Mouse (Mus musculus): ENCODE results near the gene Dlx2. TPM values are rescaled to one million over a fixed set of nuclear protein-coding genes. Genes with fewer than 3 reads are reported as not detected.

The Dlx2 gene
- total and polyA plus RNA-seq, 3 experiments, result not detected

DNA sequence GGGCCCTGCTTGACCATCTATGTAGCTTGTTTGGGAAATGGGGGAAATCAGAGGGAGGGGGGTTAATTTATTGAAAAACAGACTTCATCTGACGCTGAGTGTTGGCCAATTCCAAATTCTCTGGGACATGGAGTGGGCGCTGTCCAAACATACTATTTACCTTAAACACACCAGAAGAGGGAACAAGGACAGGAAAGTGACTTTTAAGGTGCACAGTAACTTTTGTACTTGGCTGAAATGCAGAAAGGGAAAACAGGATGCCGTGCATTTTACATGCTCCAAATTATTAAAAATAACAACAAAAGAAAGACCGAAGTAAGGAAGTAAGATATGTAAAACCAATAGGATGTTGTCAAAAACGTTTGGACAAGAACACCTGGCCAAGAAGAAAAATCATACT is 13.5 kb downstream of the Dlx2 start:
- Histone ChIP-seq H3K36me3 (replicated peaks) (peaks cover 9% of the 10 kb centered on the region), H3K4me3 (ENCODE audit: low read depth, low read length) (no peak overlapping the region), H3K27me3 (ENCODE audit: insufficient read depth, low read length) (peaks cover 86% of the 10 kb centered on the region), H3K4me1 (ENCODE audit: insufficient read depth, low read depth, low read length) (peaks cover 49% of the 10 kb centered on the region), H3K9me3 (replicated peaks) (no peaks in the 10 kb centered on the region)
- ATAC-seq (ENCODE audit: extremely low read depth, insufficient number of reproducible peaks, low FRiP score, poor library complexity, severe bottlenecking) (no peak), DNase-seq (ENCODE audit: low spot score) (no peak)
- TF ChIP-seq CTCF (IDR thresholded peaks at IDR 0.05; ENCODE audit: low read depth, low read length) (no peak), GATA2 (IDR thresholded peaks at IDR 0.05; ENCODE audit: borderline replicate concordance, low read depth, low read length) (no peak), GATA1 (IDR thresholded peaks at IDR 0.05; ENCODE audit: borderline replicate concordance, low read length) (no peak), POLR2AphosphoS5 (IDR thresholded peaks at IDR 0.05; ENCODE audit: insufficient replicate concordance, low read depth, low read length) (no peak), TAL1 (conservative IDR thresholded peaks at IDR 0.05; ENCODE audit: low read depth, low read length) (no peak)

DNA sequence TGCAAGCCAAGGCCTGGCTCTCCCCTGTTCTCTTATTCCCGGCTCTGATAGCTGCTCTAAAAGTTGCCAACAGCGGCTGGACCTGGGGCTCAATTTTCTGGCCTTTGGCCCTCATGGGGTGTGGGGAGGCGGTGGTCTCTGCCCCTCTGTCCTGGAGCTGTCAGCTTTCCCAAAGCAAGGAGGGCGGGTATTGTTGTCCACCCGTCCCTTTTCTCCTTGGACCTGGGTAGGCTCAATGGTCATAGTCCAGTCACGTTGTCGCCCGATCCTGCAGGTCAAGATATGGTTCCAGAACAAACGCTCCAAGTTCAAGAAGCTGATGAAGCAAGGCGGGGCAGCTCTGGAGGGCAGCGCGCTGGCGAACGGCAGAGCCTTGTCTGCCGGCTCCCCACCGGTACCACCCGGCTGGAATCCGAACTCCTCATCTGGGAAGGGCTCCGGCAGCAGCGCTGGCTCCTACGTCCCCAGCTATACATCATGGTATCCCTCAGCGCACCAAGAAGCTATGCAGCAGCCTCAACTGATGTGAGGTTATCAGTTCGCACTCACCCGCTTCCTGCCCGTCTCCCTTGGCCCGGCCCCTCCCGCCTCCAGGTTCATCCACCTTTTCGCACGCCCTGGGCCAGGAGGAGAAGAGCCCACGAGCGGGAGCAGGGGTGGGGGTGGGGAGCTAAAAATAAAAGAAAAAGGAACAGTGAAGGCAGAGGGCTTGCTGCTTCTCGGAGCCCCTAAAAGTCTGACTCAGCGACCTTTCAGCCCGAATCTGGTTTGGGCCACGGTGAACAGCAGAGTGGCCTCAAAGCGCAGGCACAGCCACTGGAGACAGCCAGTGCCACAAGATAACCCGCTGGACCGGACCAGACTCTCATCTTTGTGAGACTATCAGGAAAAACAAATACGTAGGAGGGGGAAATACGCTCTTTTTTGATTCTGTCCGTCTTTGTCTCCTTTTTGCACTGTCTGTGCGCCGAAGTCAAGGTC is 14.3 kb downstream of the Dlx2 start:
- Histone ChIP-seq H3K4me3 (ENCODE audit: low read depth, low read length) (peak overlapping the region; percentile 50; the same call in 1 of the 2 replicates), H3K36me3 (replicated peaks) (peaks cover 9% of the 10 kb centered on the region), H3K4me1 (ENCODE audit: insufficient read depth, low read depth, low read length) (peaks cover 53% of the 10 kb centered on the region), H3K9me3 (replicated peaks) (no peaks in the 10 kb centered on the region), H3K27me3 (ENCODE audit: insufficient read depth, low read length) (peaks cover 80% of the 10 kb centered on the region)
- TF ChIP-seq POLR2AphosphoS5 (IDR thresholded peaks at IDR 0.05; ENCODE audit: insufficient replicate concordance, low read depth, low read length) (no peak), GATA1 (IDR thresholded peaks at IDR 0.05; ENCODE audit: borderline replicate concordance, low read length) (no peak)
- no peak for ATAC-seq (ENCODE audit: extremely low read depth, insufficient number of reproducible peaks, low FRiP score, poor library complexity, severe bottlenecking)
- DNase-seq (ENCODE audit: low spot score), result no peak

DNA sequence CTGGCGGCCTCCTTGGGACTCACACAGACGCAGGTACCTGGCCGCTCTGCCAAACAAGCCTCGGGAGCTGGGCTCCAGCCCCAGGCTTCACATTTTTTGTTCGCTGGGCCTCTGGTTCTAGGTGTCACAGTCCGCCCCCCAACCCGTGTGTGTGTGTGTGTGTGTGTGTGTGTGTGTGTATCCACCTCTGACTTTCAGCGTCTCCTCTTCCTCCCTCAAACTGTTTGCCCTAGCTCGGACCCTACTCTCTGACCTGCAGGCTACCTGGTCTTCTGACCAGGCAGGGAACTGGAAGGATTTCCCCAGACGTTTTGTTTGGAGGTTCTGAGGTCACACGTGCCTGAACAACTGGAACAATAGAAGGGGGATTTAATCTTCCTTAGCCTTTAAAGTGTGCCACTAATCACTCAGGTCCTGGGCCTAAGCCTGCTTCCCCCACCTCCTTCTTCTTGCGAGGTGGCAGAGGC is 15.4 kb downstream of the Dlx2 start:
- Histone ChIP-seq H3K27me3 (ENCODE audit: insufficient read depth, low read length) (peaks cover 73% of the 10 kb centered on the region), H3K4me1 (ENCODE audit: insufficient read depth, low read depth, low read length) (peaks cover 59% of the 10 kb centered on the region), H3K36me3 (replicated peaks) (peaks cover 9% of the 10 kb centered on the region), H3K4me3 (ENCODE audit: low read depth, low read length) (no peak overlapping the region; the same call in 1 of the 2 replicates), H3K9me3 (replicated peaks) (no peaks in the 10 kb centered on the region)
- no peak for DNase-seq (ENCODE audit: low spot score)
- ATAC-seq (ENCODE audit: extremely low read depth, insufficient number of reproducible peaks, low FRiP score, poor library complexity, severe bottlenecking), result no peak
- TF ChIP-seq TAL1 (conservative IDR thresholded peaks at IDR 0.05; ENCODE audit: low read depth, low read length) (no peak), GATA1 (IDR thresholded peaks at IDR 0.05; ENCODE audit: borderline replicate concordance, low read length) (no peak), POLR2AphosphoS5 (IDR thresholded peaks at IDR 0.05; ENCODE audit: insufficient replicate concordance, low read depth, low read length) (no peak), CTCF (IDR thresholded peaks at IDR 0.05; ENCODE audit: low read depth, low read length) (no peak), GATA2 (IDR thresholded peaks at IDR 0.05; ENCODE audit: borderline replicate concordance, low read depth, low read length) (no peak)

DNA sequence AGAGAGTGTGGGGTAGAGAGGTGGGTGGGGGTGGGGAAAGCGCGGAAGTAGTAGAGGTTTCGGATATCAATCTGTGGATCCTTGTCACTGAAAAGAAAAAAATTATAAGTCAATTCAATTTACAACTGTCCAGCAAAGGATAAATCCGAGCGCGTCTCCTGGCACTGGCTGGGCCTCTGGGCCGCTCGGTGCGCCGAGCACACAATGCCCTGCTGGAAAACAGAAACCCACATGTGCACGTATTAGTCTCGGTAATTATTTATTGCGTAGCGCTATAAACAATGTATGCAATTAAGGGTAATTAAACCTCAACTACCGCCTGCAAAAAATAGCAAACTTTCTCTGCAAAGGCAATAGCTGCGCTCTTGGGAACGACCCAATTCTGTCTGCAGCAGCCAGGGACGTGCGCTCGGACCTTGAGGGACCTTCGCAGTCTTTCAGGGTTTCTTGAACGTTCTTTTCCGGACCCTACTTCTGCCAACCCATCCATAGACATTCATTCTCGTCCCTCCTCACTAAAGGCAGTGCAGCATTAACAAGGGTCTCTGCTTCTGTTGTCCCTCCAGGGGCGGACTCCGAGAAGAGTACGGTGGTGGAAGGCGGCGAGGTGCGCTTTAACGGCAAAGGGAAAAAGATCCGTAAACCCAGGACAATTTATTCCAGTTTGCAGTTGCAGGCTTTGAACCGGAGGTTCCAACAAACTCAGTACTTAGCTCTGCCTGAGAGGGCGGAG is 16.0 kb downstream of the Dlx2 start:
- DNase-seq (ENCODE audit: low spot score), result no peak
- peaks cover 9% of the 10 kb centered on the region for H3K36me3 ChIP-seq (replicated peaks)
- no peak for ATAC-seq (ENCODE audit: extremely low read depth, insufficient number of reproducible peaks, low FRiP score, poor library complexity, severe bottlenecking)
- peaks cover 69% of the 10 kb centered on the region for H3K27me3 ChIP-seq (ENCODE audit: insufficient read depth, low read length)
- H3K4me3 ChIP-seq (ENCODE audit: low read depth, low read length), result peak overlapping the region; percentile 76
- TF ChIP-seq TAL1 (conservative IDR thresholded peaks at IDR 0.05; ENCODE audit: low read depth, low read length) (no peak), GATA2 (IDR thresholded peaks at IDR 0.05; ENCODE audit: borderline replicate concordance, low read depth, low read length) (no peak), GATA1 (IDR thresholded peaks at IDR 0.05; ENCODE audit: borderline replicate concordance, low read length) (no peak), POLR2AphosphoS5 (IDR thresholded peaks at IDR 0.05; ENCODE audit: insufficient replicate concordance, low read depth, low read length) (no peak), CTCF (IDR thresholded peaks at IDR 0.05; ENCODE audit: low read depth, low read length) (no peak)
- no peaks in the 10 kb centered on the region for H3K9me3 ChIP-seq (replicated peaks)
- H3K4me1 ChIP-seq (ENCODE audit: insufficient read depth, low read depth, low read length), result peaks cover 59% of the 10 kb centered on the region

DNA sequence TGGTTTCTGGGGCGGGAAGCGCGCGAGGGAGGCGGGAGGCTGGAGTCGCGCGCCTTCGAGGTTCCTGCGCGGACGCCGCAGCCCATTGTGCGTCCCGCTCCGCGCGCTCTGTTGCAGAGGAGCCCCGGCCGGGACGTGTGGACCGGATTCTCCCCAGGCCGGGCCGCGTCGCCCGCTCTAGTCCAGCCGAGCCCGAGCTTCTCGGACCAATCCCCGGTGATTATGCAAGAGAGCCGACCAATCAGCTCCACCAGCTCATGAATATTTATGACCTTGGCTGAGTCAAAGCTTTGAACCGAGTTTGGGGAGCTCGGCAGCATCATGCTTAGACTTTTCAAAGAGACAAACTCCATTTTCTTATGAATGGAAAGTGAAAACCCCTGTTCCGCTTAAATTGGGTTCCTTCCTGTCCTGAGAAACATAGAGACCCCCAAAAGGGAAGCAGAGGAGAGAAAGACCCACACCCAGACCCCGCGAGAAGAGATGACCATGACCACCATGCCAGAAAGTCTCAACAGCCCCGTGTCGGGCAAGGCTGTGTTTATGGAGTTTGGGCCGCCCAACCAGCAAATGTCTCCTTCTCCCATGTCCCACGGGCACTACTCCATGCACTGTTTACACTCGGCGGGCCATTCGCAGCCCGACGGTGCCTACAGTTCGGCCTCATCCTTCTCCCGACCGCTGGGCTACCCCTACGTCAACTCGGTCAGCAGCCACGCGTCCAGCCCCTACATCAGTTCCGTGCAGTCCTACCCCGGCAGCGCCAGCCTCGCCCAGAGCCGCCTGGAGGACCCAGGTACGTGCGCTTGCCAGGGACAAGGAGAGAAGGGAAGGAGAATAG is 16.8 kb downstream of the Dlx2 start:
- peaks cover 63% of the 10 kb centered on the region for H3K4me1 ChIP-seq (ENCODE audit: insufficient read depth, low read depth, low read length)
- H3K36me3 ChIP-seq (replicated peaks), result peaks cover 11% of the 10 kb centered on the region
- H3K27me3 ChIP-seq (ENCODE audit: insufficient read depth, low read length), result peaks cover 61% of the 10 kb centered on the region
- peak overlapping the region; percentile 76 for H3K4me3 ChIP-seq (ENCODE audit: low read depth, low read length)
- DNase-seq (ENCODE audit: low spot score) (peak; percentile 99), ATAC-seq (ENCODE audit: extremely low read depth, insufficient number of reproducible peaks, low FRiP score, poor library complexity, severe bottlenecking) (peak; percentile 93)
- H3K9me3 ChIP-seq (replicated peaks), result no peaks in the 10 kb centered on the region
- TF ChIP-seq CTCF (IDR thresholded peaks at IDR 0.05; ENCODE audit: low read depth, low read length), result no peak
- no peak for TF ChIP-seq TAL1 (conservative IDR thresholded peaks at IDR 0.05; ENCODE audit: low read depth, low read length)
- no peak for TF ChIP-seq GATA2 (IDR thresholded peaks at IDR 0.05; ENCODE audit: borderline replicate concordance, low read depth, low read length)
- no peak for TF ChIP-seq GATA1 (IDR thresholded peaks at IDR 0.05; ENCODE audit: borderline replicate concordance, low read length)
- no peak for TF ChIP-seq POLR2AphosphoS5 (IDR thresholded peaks at IDR 0.05; ENCODE audit: insufficient replicate concordance, low read depth, low read length)
